Mouse (Mus musculus) spleen, adult 12 weeks (tissue): Measurements from ENCODE around the gene Nrsn2.
"Not testable (repeated sequence)": the region's sequence is repeated elsewhere in the genome, so short reads cannot be mapped to it uniquely, and the experiment has no call there.

Source experiments
- DNase-seq: peaks from one replicate; pipeline ENCODE4 v3.0.0; 2022; ENCODE audit warnings: low spot score

Gene Nrsn2

GRCm38 (mm10) chr2:152384191-152384590, 7.8 kb upstream of the Nrsn2 start:
- DNase-seq, result no peak

- DNase-seq, result no peak
Measured at GRCm38 (mm10) chr2:152375652-152376344, 640 bp downstream of the Nrsn2 start.

GRCm38 (mm10) chr2:152373547-152373946, 2.9 kb downstream of the Nrsn2 start:
- no peak for DNase-seq

GRCm38 (mm10) chr2:152372661-152373060, 3.8 kb downstream of the Nrsn2 start:
- no peak for DNase-seq

GRCm38 (mm10) chr2:152372104-152372503, 4.3 kb downstream of the Nrsn2 start:
- no peak for DNase-seq

- DNase-seq, result no peak
Measured at GRCm38 (mm10) chr2:152368532-152369140, 7.8 kb downstream of the Nrsn2 start.

GRCm38 (mm10) chr2:152367917-152368316, 8.5 kb downstream of the Nrsn2 start:
- DNase-seq, result no peak

- DNase-seq, result peak; percentile 60
Measured at GRCm38 (mm10) chr2:152363245-152364147, 12.9 kb downstream of the Nrsn2 start.

GRCm38 (mm10) chr2:152361193-152361592, 15.2 kb downstream of the Nrsn2 start:
- DNase-seq, result no peak

- DNase-seq, result no peak
Measured at GRCm38 (mm10) chr2:152360271-152360775, 16.1 kb downstream of the Nrsn2 start.

- DNase-seq, result no peak
Measured at GRCm38 (mm10) chr2:152359616-152360015, 16.8 kb downstream of the Nrsn2 start.

GRCm38 (mm10) chr2:152358977-152359376, 17.5 kb downstream of the Nrsn2 start:
- DNase-seq, result not testable (repeated sequence)

GRCm38 (mm10) chr2:152357254-152357653, 19.2 kb downstream of the Nrsn2 start:
- DNase-seq, result no peak

GRCm38 (mm10) chr2:152349842-152350540, 26.4 kb downstream of the Nrsn2 start:
- no peak for DNase-seq

GRCm38 (mm10) chr2:152349205-152349604, 27.2 kb downstream of the Nrsn2 start:
- no peak for DNase-seq

GRCm38 (mm10) chr2:152347722-152348121, 28.7 kb downstream of the Nrsn2 start:
- DNase-seq, result no peak

- no peak for DNase-seq
Measured at GRCm38 (mm10) chr2:152346776-152347465, 29.5 kb downstream of the Nrsn2 start.

- DNase-seq, result no peak
Measured at GRCm38 (mm10) chr2:152345393-152345792, 31.0 kb downstream of the Nrsn2 start.

- no peak for DNase-seq
Measured at GRCm38 (mm10) chr2:152344909-152345308, 31.5 kb downstream of the Nrsn2 start.

- DNase-seq, result no peak
Measured at GRCm38 (mm10) chr2:152344361-152344760, 32.1 kb downstream of the Nrsn2 start.
